In the genomic region with DNA sequence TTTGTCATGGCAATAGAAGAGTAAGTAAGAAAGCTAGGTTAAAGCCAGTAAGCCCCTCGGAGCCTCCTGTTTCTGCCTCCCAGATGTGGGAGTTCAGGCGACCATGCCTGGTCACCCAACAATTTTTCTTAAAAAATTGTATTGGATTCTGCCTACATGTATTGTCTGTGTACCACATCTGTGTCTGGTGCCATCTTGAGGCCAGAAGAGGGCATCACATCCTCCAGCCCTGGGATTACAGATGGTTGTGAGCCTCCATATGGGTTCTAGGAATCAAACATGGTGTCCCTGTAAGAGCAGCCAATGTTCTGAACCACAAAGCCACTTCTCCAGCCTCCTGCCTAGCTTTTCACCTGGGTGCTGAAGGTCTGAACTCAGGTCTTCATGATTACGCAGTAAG, we compare ENCODE assay signal across 7 mouse cellular contexts. TPM values are rescaled to one million over a fixed set of nuclear protein-coding genes. Genes with fewer than 3 reads are reported as not detected.
DNase-seq lines count a peak whose midpoint lies in the region; ATAC-seq and TF ChIP-seq lines count a peak whose summit lies in the region.

No protein-coding gene starts in this region.

- H3K27me3 ChIP-seq in kidney, embryonic 14.5 days (ENCODE audit: control insufficient read depth, insufficient read depth, low read length): no peaks in the 10 kb centered on the region
- no peaks in the 10 kb centered on the region for H3K27me3 ChIP-seq in MEL (ENCODE audit: control insufficient read depth in 1 of 2, insufficient read depth in 2 of 2, low read length in 2 of 2)
- no peaks in the 10 kb centered on the region for H3K27me3 ChIP-seq in lung, postnatal 0 days (replicated peaks; ENCODE audit: insufficient read depth, low read length)

- DNase-seq in kidney, adult 18-20 months: peak; percentile 70
- DNase-seq in CD4-positive helper T cell, adult 2 months (ENCODE audit: low read depth, low spot score): peak; percentile 62
- peak; percentile 72 for DNase-seq in MEL (ENCODE audit: low read depth, low spot score)
- DNase-seq in lung, postnatal 0 days (ENCODE audit: low spot score): peak; percentile 34
- DNase-seq in c-Kit-positive CD71-positive TER-119-positive erythroid progenitor cells, embryonic 14.5 days (ENCODE audit: low spot score): no peak

- peak; percentile 79 to 82 (median 79) for TF ChIP-seq CTCF in MEL (IDR thresholded peaks at IDR 0.05 in 2 of 3, conservative IDR thresholded peaks at IDR 0.05 in 1 of 3; ENCODE audit: control insufficient read depth in 1 of 3, insufficient read depth in 1 of 3, low read depth in 2 of 3, low read length in 3 of 3, poor library complexity in 1 of 3, severe bottlenecking in 1 of 3)
- TF ChIP-seq CTCF in lung, postnatal 0 days (IDR thresholded peaks at IDR 0.05): peak; percentile 78

- TF ChIP-seq EP300 in MEL (IDR thresholded peaks at IDR 0.05; ENCODE audit: low read depth in 1 of 2, low read length in 2 of 2): no peak
- TF ChIP-seq EP300 in lung, postnatal 0 days (IDR thresholded peaks at IDR 0.05): no peak

- no peak for ATAC-seq in kidney, embryonic 14.5 days (ENCODE audit: low FRiP score, low TSS enrichment)
- peak; percentile 68; the same call in 1 of the 2 replicates for ATAC-seq in erythroblast, adult 5-6 weeks (replicated peaks; ENCODE audit: low FRiP score, poor library complexity, severe bottlenecking)
- ATAC-seq in lung, postnatal 0 days: no peak

- TF ChIP-seq POLR2A in MEL (IDR thresholded peaks at IDR 0.05; ENCODE audit: control insufficient read depth in 1 of 2, insufficient read depth in 1 of 2, low read depth in 1 of 2, low read length in 2 of 2, poor library complexity in 1 of 2): no peak

- peak; percentile 77 for TF ChIP-seq RAD21 in MEL (IDR thresholded peaks at IDR 0.05; ENCODE audit: low read depth, low read length)

- no peaks in the 10 kb centered on the region for H3K79me2 ChIP-seq in MEL (ENCODE audit: control insufficient read depth, insufficient read depth, low read length, poor library complexity)

- no peak overlapping the region for H3K4me3 ChIP-seq in kidney, embryonic 14.5 days (ENCODE audit: low read length)
- H3K4me3 ChIP-seq in MEL (ENCODE audit: control insufficient read depth in 1 of 2, insufficient read depth in 1 of 2, low read depth in 2 of 2, low read length in 2 of 2): no peak overlapping the region
- H3K4me3 ChIP-seq in lung, postnatal 0 days (ENCODE audit: low read depth, low read length): no peak overlapping the region

- H3K36me3 ChIP-seq in kidney, embryonic 14.5 days (ENCODE audit: control insufficient read depth, insufficient read depth, low read length): no peaks in the 10 kb centered on the region
- H3K36me3 ChIP-seq in MEL (ENCODE audit: control insufficient read depth in 1 of 2, insufficient read depth in 2 of 2, low read length in 2 of 2): no peaks in the 10 kb centered on the region
- H3K36me3 ChIP-seq in lung, postnatal 0 days (ENCODE audit: insufficient read depth, low read length): no peaks in the 10 kb centered on the region

- H3K27ac ChIP-seq in kidney, embryonic 14.5 days (ENCODE audit: low read depth, low read length): no peak overlapping the region
- no peak overlapping the region for H3K27ac ChIP-seq in MEL (ENCODE audit: control insufficient read depth, low read depth, low read length)
- H3K27ac ChIP-seq in lung, postnatal 0 days (ENCODE audit: low read length): no peak overlapping the region

- no peaks in the 10 kb centered on the region for H3K4me1 ChIP-seq in kidney, embryonic 14.5 days (ENCODE audit: control insufficient read depth, insufficient read depth, low read length)
- no peaks in the 10 kb centered on the region for H3K4me1 ChIP-seq in MEL (ENCODE audit: control insufficient read depth in 1 of 2, insufficient read depth in 2 of 2, low read length in 2 of 2)
- H3K4me1 ChIP-seq in lung, postnatal 0 days (ENCODE audit: insufficient read depth, low read depth, low read length): no peaks in the 10 kb centered on the region

- H3K9me3 ChIP-seq in kidney, embryonic 14.5 days (ENCODE audit: control insufficient read depth, low read length): no peaks in the 10 kb centered on the region
- H3K9me3 ChIP-seq in MEL (replicated peaks; ENCODE audit: insufficient read depth, low read length): no peaks in the 10 kb centered on the region
- no peaks in the 10 kb centered on the region for H3K9me3 ChIP-seq in lung, postnatal 0 days (ENCODE audit: low read length)

- no peak overlapping the region for H3K4me2 ChIP-seq in kidney, embryonic 14.5 days (replicated peaks; ENCODE audit: low read depth, low read length)
- H3K4me2 ChIP-seq in lung, postnatal 0 days (replicated peaks; ENCODE audit: low read depth, low read length): no peak overlapping the region

- H3K9ac ChIP-seq in kidney, embryonic 14.5 days (ENCODE audit: low read depth, low read length): no peak overlapping the region
- H3K9ac ChIP-seq in MEL (ENCODE audit: control insufficient read depth, low read depth, low read length, poor library complexity, severe bottlenecking): no peak overlapping the region
- no peak overlapping the region for H3K9ac ChIP-seq in lung, postnatal 0 days (replicated peaks; ENCODE audit: low read depth)

- WGBS in kidney, embryonic 14.5 days: 95% methylated on average over 3 of the region's 3 CpGs
- WGBS in lung, postnatal 0 days: 81% methylated on average over 3 of the region's 3 CpGs

TF ChIP-seq in MEL, 35 proteins besides CTCF, POLR2A, EP300 and RAD21:
- TF ChIP-seq ZC3H11A (IDR thresholded peaks at IDR 0.05; ENCODE audit: low read depth, low read length) (peak; percentile 74), HCFC1 (IDR thresholded peaks at IDR 0.05; ENCODE audit: low read depth, low read length) (no peak), ZMIZ1 (IDR thresholded peaks at IDR 0.05; ENCODE audit: low read depth, low read length) (no peak), JUND (IDR thresholded peaks at IDR 0.05; ENCODE audit: low read depth, low read length) (no peak), SMC3 (IDR thresholded peaks at IDR 0.05; ENCODE audit: low read depth, low read length) (peak; percentile 85)

RNA-seq across cellular contexts. Expression of a gene that starts 12.4 kb away (rescaled TPM):
- polyA plus RNA-seq in kidney, embryonic 14.5 days (2014; fragmentation: Nextera tagmentation; extraction: Ambion mirVana): 38.5 and 41.3 TPM in 2 replicates
- total RNA-seq in MEL (2012; rRNA removed): 64.2 and 65.5 TPM in 2 replicates
- polyA plus RNA-seq in MEL (2012; ENCODE audit: insufficient read depth in 1 of 2, insufficient read length in 2 of 2, low read depth in 1 of 2, low replicate concordance in 2 of 2, missing spikeins in 1 of 2): 10 to 100 TPM in 1 of 2 experiments, not detected in 1; 70.6 TPM
- 18.4 and 52.8 TPM in 2 replicates for total RNA-seq in erythroblast, adult 5-6 weeks (2015; ENCODE audit: low replicate concordance)
- 11.2 and 11.8 TPM in 2 replicates for total RNA-seq in erythroblast, adult 5-6 weeks (2017; ENCODE audit: low replicate concordance)
- polyA plus RNA-seq in lung, postnatal 0 days (2015; fragmentation: Nextera tagmentation; extraction: Ambion mirVana): 26.2 and 29.4 TPM in 2 replicates

RNA-seq across cellular contexts. Expression of a gene that starts 38.5 kb away (rescaled TPM):
- polyA plus RNA-seq in kidney, embryonic 14.5 days (2014; fragmentation: Nextera tagmentation; extraction: Ambion mirVana): 25.1 and 26.0 TPM in 2 replicates
- total RNA-seq in MEL (2012; rRNA removed): 0.42 and 0.50 TPM in 2 replicates
- under 1 TPM in 1 of 2 experiments, not detected in 1; 0.14 TPM for polyA plus RNA-seq in MEL (2012; ENCODE audit: insufficient read depth in 1 of 2, insufficient read length in 2 of 2, low read depth in 1 of 2, low replicate concordance in 2 of 2, missing spikeins in 1 of 2)
- total RNA-seq in erythroblast, adult 5-6 weeks (2015; ENCODE audit: low replicate concordance): 9.2 and 13.4 TPM in 2 replicates
- 3.7 and 7.5 TPM in 2 replicates for total RNA-seq in erythroblast, adult 5-6 weeks (2017; ENCODE audit: low replicate concordance)
- polyA plus RNA-seq in lung, postnatal 0 days (2015; fragmentation: Nextera tagmentation; extraction: Ambion mirVana): 38.9 and 58.5 TPM in 2 replicates

Comparison
In these comparisons a context has a peak if more than half of its experiments do, and no peak if none do; other contexts are left out.
1. RNA of a gene that starts 38.5 kb away (polyA plus RNA-seq): 38.9 to 58.5 TPM in lung, postnatal 0 days and 25.1 to 26.0 TPM in kidney, embryonic 14.5 days; 0.14 TPM in MEL; every median in the first group is over 10 times any median in the second.